Mouse (Mus musculus): ENCODE measurements around the gene Krt42. TPM values are rescaled to one million over a fixed set of nuclear protein-coding genes. Genes with fewer than 3 reads are reported as not detected.
A peak's percentile ranks its signal among the peaks of the same experiment; 100 is the strongest.

Gene Krt42
- polyA plus RNA-seq, 1 experiment from 2014 or later: not detected

- Histone ChIP-seq H3K27me3 (replicated peaks) (peaks cover 32% of the 10 kb centered on the region; the same call in 1 of the 2 replicates), H3K9me3 (replicated peaks) (no peaks in the 10 kb centered on the region), H3K27ac (no peak overlapping the region), H3K4me1 (peaks cover 8% of the 10 kb centered on the region), H3K4me2 (peak overlapping the region; percentile 51), H3K4me3 (peak overlapping the region; percentile 23; the same call in 1 of the 2 replicates), H3K9ac (no peak overlapping the region), H3K36me3 (no peaks in the 10 kb centered on the region)
- WGBS (ENCODE audit: insufficient replicate concordance): 18% methylated on average over 18 of the region's 18 CpGs
- peak; percentile 58 for ATAC-seq
Measured at GRCm38 (mm10) chr11:100298274-100299036, 28.8 kb upstream of the Krt42 start.

- peaks cover 8% of the 10 kb centered on the region for H3K4me1 ChIP-seq
- no peak overlapping the region for H3K9ac ChIP-seq
- H3K9me3 ChIP-seq (replicated peaks): no peaks in the 10 kb centered on the region
- peaks cover 32% of the 10 kb centered on the region; the same call in 1 of the 2 replicates for H3K27me3 ChIP-seq (replicated peaks)
- 23% methylated on average over 5 of the region's 5 CpGs for WGBS (ENCODE audit: insufficient replicate concordance)
- H3K36me3 ChIP-seq: no peaks in the 10 kb centered on the region
- H3K4me2 ChIP-seq: peak overlapping the region; percentile 51
- no peak overlapping the region for H3K27ac ChIP-seq
- ATAC-seq: no peak
- peak overlapping the region; percentile 23; the same call in 1 of the 2 replicates for H3K4me3 ChIP-seq
Measured at GRCm38 (mm10) chr11:100297801-100298200, 28.1 kb upstream of the Krt42 start.

- Histone ChIP-seq H3K4me3 (no peak overlapping the region), H3K9ac (no peak overlapping the region), H3K9me3 (replicated peaks) (no peaks in the 10 kb centered on the region), H3K27ac (no peak overlapping the region), H3K27me3 (replicated peaks) (peaks cover 28% of the 10 kb centered on the region; the same call in 1 of the 2 replicates), H3K4me1 (peaks cover 11% of the 10 kb centered on the region), H3K36me3 (no peaks in the 10 kb centered on the region), H3K4me2 (no peak overlapping the region)
- WGBS (ENCODE audit: insufficient replicate concordance): 5% methylated on average over 10 of the region's 10 CpGs
- no peak for ATAC-seq
Measured at GRCm38 (mm10) chr11:100295308-100295707, 25.6 kb upstream of the Krt42 start.

DNA sequence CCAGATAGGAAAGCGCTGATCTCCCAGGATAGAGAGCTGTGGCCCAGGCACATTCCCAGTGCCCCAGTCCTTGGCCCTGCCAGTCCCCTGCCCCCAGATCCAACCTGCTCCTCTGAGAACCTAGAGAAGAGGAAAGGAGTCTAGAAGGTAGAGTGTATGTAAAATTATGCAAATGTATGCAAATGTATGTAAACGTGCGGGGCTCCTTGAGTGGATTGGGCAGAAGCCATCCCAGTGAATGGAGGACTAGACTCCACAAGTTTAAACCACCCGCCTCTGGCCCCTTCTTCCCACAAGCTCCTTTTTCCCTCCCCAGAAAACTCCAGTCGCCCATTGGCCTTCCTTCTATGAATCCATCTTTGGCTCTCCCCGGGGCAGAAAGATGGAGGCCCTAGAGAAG lies 23.2 kb upstream of the Krt42 start:
- no peak overlapping the region for H3K27ac ChIP-seq
- H3K4me1 ChIP-seq: peaks cover 14% of the 10 kb centered on the region
- peaks cover 28% of the 10 kb centered on the region; the same call in 1 of the 2 replicates for H3K27me3 ChIP-seq (replicated peaks)
- H3K9ac ChIP-seq: no peak overlapping the region
- no peaks in the 10 kb centered on the region for H3K36me3 ChIP-seq
- ATAC-seq: no peak
- no peak overlapping the region for H3K4me2 ChIP-seq
- H3K4me3 ChIP-seq: no peak overlapping the region
- H3K9me3 ChIP-seq (replicated peaks): no peaks in the 10 kb centered on the region
- WGBS (ENCODE audit: insufficient replicate concordance): 49% methylated on average over 6 of the region's 6 CpGs

GRCm38 (mm10) chr11:100290235-100290634 lies 20.6 kb upstream of the Krt42 start:
- no peak overlapping the region for H3K27ac ChIP-seq
- H3K27me3 ChIP-seq (replicated peaks): peaks cover 8% of the 10 kb centered on the region; the same call in 1 of the 2 replicates
- WGBS (ENCODE audit: insufficient replicate concordance): 48% methylated on average over 5 of the region's 5 CpGs

GRCm38 (mm10) chr11:100288942-100289341 lies 19.3 kb upstream of the Krt42 start:
- H3K4me2 ChIP-seq: no peak overlapping the region
- H3K9me3 ChIP-seq (replicated peaks): no peaks in the 10 kb centered on the region
- WGBS (ENCODE audit: insufficient replicate concordance): 76% methylated on average over 6 of the region's 6 CpGs
- peaks cover 10% of the 10 kb centered on the region; the same call in 1 of the 2 replicates for H3K4me1 ChIP-seq
- no peak for ATAC-seq
- H3K36me3 ChIP-seq: no peaks in the 10 kb centered on the region
- H3K9ac ChIP-seq: no peak overlapping the region
- H3K27ac ChIP-seq: no peak overlapping the region
- peaks cover 3% of the 10 kb centered on the region; the same call in 1 of the 2 replicates for H3K27me3 ChIP-seq (replicated peaks)
- H3K4me3 ChIP-seq: no peak overlapping the region

More at GRCm38 (mm10) chr11:100290235-100290634, 20.6 kb upstream of the Krt42 start:
- Histone ChIP-seq H3K4me3 (no peak overlapping the region), H3K9me3 (replicated peaks) (no peaks in the 10 kb centered on the region), H3K4me2 (no peak overlapping the region), H3K4me1 (peaks cover 12% of the 10 kb centered on the region), H3K36me3 (no peaks in the 10 kb centered on the region), H3K9ac (no peak overlapping the region)
- no peak for ATAC-seq

DNA sequence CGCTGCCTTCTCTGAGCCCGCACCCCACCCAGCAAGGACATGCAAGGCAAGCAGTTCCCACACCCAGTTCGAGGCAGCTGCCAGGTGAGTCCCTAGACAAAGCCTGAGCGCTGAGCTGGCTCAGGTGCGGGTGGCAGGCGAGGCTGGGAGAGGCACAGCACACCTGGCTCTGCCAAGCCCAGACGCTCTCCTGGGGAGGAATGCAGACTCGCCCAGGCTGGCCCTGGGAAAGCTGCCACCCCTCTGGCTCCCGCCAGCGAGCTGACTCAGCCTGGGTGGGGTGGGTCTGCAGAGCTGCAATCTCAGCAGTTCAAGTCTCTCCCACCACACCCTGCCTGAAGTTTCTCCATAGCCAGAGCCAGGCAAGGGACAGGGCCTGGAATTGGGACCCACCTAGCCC lies 17.4 kb upstream of the Krt42 start:
- Histone ChIP-seq H3K27me3 (replicated peaks) (0 out of 2 replicates have a peak, but pooled peaks cover 3% of the 10 kb centered on the region), H3K27ac (no peak overlapping the region), H3K36me3 (no peaks in the 10 kb centered on the region), H3K4me2 (no peak overlapping the region), H3K4me1 (peaks cover 10% of the 10 kb centered on the region; the same call in 1 of the 2 replicates), H3K4me3 (no peak overlapping the region), H3K9ac (no peak overlapping the region), H3K9me3 (replicated peaks) (no peaks in the 10 kb centered on the region)
- WGBS (ENCODE audit: insufficient replicate concordance): 40% methylated on average over 10 of the region's 10 CpGs
- ATAC-seq: no peak

DNA sequence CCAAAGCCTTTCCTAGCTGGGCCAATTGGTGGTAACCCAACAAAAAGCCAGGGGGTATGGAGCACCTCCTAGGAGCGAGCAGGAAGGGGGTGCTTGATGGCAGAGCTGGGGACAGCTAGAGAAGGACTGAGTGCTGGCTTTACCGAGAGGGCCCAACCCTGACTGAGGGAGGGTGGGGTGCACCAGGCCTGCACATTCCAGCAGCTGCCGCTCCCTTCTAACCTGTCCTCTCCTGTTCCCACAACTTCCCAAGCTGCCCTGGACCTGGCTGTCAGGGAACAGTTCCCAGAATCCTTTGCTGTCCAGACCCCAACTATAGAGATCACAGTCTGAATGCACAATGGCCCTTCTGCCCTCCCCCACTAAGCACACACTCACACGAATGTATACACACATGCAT lies 15.3 kb upstream of the Krt42 start:
- no peaks in the 10 kb centered on the region for H3K9me3 ChIP-seq (replicated peaks)
- H3K4me1 ChIP-seq: peaks cover 5% of the 10 kb centered on the region; the same call in 1 of the 2 replicates
- ATAC-seq: no peak
- H3K4me3 ChIP-seq: no peak overlapping the region
- H3K27ac ChIP-seq: no peak overlapping the region
- 63% methylated on average over 4 of the region's 4 CpGs for WGBS (ENCODE audit: insufficient replicate concordance)
- H3K4me2 ChIP-seq: no peak overlapping the region
- 0 out of 2 replicates have a peak, but pooled peaks cover 3% of the 10 kb centered on the region for H3K27me3 ChIP-seq (replicated peaks)
- no peaks in the 10 kb centered on the region for H3K36me3 ChIP-seq
- H3K9ac ChIP-seq: no peak overlapping the region

DNA sequence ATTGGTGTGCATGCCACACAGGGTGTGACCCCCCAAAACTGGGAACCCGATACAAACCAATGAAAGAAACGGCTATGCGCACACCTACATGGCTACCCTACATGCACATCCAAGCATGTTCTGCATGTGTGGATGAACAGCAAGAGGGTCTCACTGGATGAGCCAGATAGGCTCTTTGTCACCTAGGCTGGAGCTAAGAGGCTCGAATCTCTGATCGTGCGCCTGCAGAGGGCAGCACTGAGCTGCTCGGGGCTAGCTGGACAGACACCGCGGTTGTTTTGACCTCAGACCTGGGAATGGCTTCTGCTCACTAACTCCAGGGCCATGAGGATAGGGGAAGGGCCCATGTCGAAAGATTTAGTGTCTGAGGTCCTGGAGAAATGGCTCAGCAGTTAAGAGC lies 12.9 kb upstream of the Krt42 start:
- 0 out of 2 replicates have a peak, but pooled peaks cover 2% of the 10 kb centered on the region for H3K27me3 ChIP-seq (replicated peaks)
- H3K4me3 ChIP-seq: no peak overlapping the region
- no peak overlapping the region for H3K9ac ChIP-seq
- no peaks in the 10 kb centered on the region for H3K9me3 ChIP-seq (replicated peaks)
- ATAC-seq: no peak
- H3K4me1 ChIP-seq: no peaks in the 10 kb centered on the region
- no peak overlapping the region for H3K4me2 ChIP-seq
- WGBS (ENCODE audit: insufficient replicate concordance): 20% methylated on average over 10 of the region's 10 CpGs
- H3K36me3 ChIP-seq: no peaks in the 10 kb centered on the region
- H3K27ac ChIP-seq: no peak overlapping the region

- H3K4me1 ChIP-seq: no peaks in the 10 kb centered on the region
- no peak overlapping the region for H3K9ac ChIP-seq
- no peak for ATAC-seq
- H3K27me3 ChIP-seq (replicated peaks): no peaks in the 10 kb centered on the region
- H3K9me3 ChIP-seq (replicated peaks): no peaks in the 10 kb centered on the region
- WGBS (ENCODE audit: insufficient replicate concordance): 23% methylated on average over 11 of the region's 11 CpGs
- no peak overlapping the region for H3K4me2 ChIP-seq
- no peak overlapping the region for H3K27ac ChIP-seq
- H3K4me3 ChIP-seq: no peak overlapping the region
- no peaks in the 10 kb centered on the region for H3K36me3 ChIP-seq
Measured at GRCm38 (mm10) chr11:100281596-100282544, 12.2 kb upstream of the Krt42 start.

DNA sequence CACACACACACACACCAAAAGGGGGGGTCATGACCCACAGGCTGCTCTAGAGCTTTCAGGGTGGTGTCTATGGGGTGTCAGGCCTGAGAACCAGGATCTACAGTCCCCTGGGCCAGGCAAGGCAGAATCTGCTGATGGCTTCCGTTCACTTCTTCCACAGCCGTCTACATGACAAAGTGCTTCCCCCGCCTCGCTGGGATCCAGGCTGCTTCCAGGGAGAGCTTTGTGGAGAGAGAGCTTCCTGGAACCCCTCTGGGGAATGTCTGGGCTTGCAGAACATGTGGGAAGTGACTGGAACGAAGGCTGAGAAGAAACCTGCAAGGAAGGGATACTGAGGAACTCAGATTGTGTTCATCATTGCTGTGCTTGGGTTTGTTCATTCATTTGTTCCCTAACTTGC lies 9.1 kb upstream of the Krt42 start:
- no peak for ATAC-seq
- WGBS (ENCODE audit: insufficient replicate concordance): 42% methylated on average over 5 of the region's 5 CpGs
- H3K9me3 ChIP-seq (replicated peaks): no peaks in the 10 kb centered on the region

More for the DNA sequence above, 9.1 kb upstream of the Krt42 start:
- no peak overlapping the region for H3K27ac ChIP-seq
- H3K27me3 ChIP-seq (replicated peaks): no peaks in the 10 kb centered on the region
- no peaks in the 10 kb centered on the region for H3K4me1 ChIP-seq
- no peaks in the 10 kb centered on the region for H3K36me3 ChIP-seq
- no peak overlapping the region for H3K9ac ChIP-seq
- H3K4me2 ChIP-seq: no peak overlapping the region
- H3K4me3 ChIP-seq: no peak overlapping the region

Measured in liver, embryonic 12.5 days (tissue).